Mouse (Mus musculus): ENCODE data around the gene Safb2. TPM values are rescaled to one million over a fixed set of nuclear protein-coding genes. Genes with fewer than 3 reads are reported as not detected.

The Safb2 gene
- polyA plus RNA-seq, 1 experiment, result 45.1 TPM

- TF ChIP-seq MYOG (IDR thresholded peaks at IDR 0.05; ENCODE audit: control insufficient read depth, extremely low read depth, insufficient read length), result no peak
- no peak for TF ChIP-seq CTCF (IDR thresholded peaks at IDR 0.05; ENCODE audit: control insufficient read depth, insufficient read depth, insufficient read length)
- no peak for TF ChIP-seq MYOD1 (IDR thresholded peaks at IDR 0.05; ENCODE audit: control insufficient read depth, insufficient read length, low read depth)
- TF ChIP-seq FOSL1 (IDR thresholded peaks at IDR 0.05; ENCODE audit: insufficient read depth, low read length, poor library complexity, severe bottlenecking), result no peak
- no peak for TF ChIP-seq MAX (IDR thresholded peaks at IDR 0.05)
- TF ChIP-seq USF1 (IDR thresholded peaks at IDR 0.05; ENCODE audit: low read depth), result no peak
- no peak for TF ChIP-seq CEBPB (IDR thresholded peaks at IDR 0.05; ENCODE audit: low read depth)
- H3K79me3 ChIP-seq (ENCODE audit: low read depth), result no peaks in the 10 kb centered on the region
- peaks cover 65% of the 10 kb centered on the region for H3K36me3 ChIP-seq (ENCODE audit: control insufficient read depth, insufficient read depth)
- no peaks in the 10 kb centered on the region for H3K79me2 ChIP-seq (ENCODE audit: control insufficient read depth, insufficient read depth)
- H3K4me3 ChIP-seq (ENCODE audit: insufficient read depth, poor library complexity, severe bottlenecking), result no peak overlapping the region
- H3ac ChIP-seq (ENCODE audit: control insufficient read depth, insufficient read length, low read depth), result no peak overlapping the region
- no peaks in the 10 kb centered on the region for H3K27me3 ChIP-seq (ENCODE audit: control insufficient read depth, insufficient read depth, insufficient read length)
These were observed 22.5 kb downstream of the Safb2 start for GRCm38 (mm10) chr17:56561866-56562265.

GRCm38 (mm10) chr17:56560131-56560530 lies 24.3 kb downstream of the Safb2 start:
- H3K36me3 ChIP-seq (ENCODE audit: control insufficient read depth, insufficient read depth), result peaks cover 48% of the 10 kb centered on the region
- H3ac ChIP-seq (ENCODE audit: control insufficient read depth, insufficient read length, low read depth), result no peak overlapping the region
- no peaks in the 10 kb centered on the region for H3K79me3 ChIP-seq (ENCODE audit: low read depth)
- H3K79me2 ChIP-seq (ENCODE audit: control insufficient read depth, insufficient read depth), result no peaks in the 10 kb centered on the region
- no peak overlapping the region for H3K4me3 ChIP-seq (ENCODE audit: insufficient read depth, poor library complexity, severe bottlenecking)
- TF ChIP-seq CEBPB (IDR thresholded peaks at IDR 0.05; ENCODE audit: low read depth), result no peak
- TF ChIP-seq USF1 (IDR thresholded peaks at IDR 0.05; ENCODE audit: low read depth), result no peak
- TF ChIP-seq MYOD1 (IDR thresholded peaks at IDR 0.05; ENCODE audit: control insufficient read depth, insufficient read length, low read depth), result no peak
- TF ChIP-seq MAX (IDR thresholded peaks at IDR 0.05), result no peak
- no peak for TF ChIP-seq MYOG (IDR thresholded peaks at IDR 0.05; ENCODE audit: control insufficient read depth, extremely low read depth, insufficient read length)
- TF ChIP-seq CTCF (IDR thresholded peaks at IDR 0.05; ENCODE audit: control insufficient read depth, insufficient read depth, insufficient read length), result no peak
- no peak for TF ChIP-seq FOSL1 (IDR thresholded peaks at IDR 0.05; ENCODE audit: insufficient read depth, low read length, poor library complexity, severe bottlenecking)
- no peaks in the 10 kb centered on the region for H3K27me3 ChIP-seq (ENCODE audit: control insufficient read depth, insufficient read depth, insufficient read length)

- H3ac ChIP-seq (ENCODE audit: control insufficient read depth, insufficient read length, low read depth), result no peak overlapping the region
- H3K27me3 ChIP-seq (ENCODE audit: control insufficient read depth, insufficient read depth, insufficient read length), result no peaks in the 10 kb centered on the region
- TF ChIP-seq CTCF (IDR thresholded peaks at IDR 0.05; ENCODE audit: control insufficient read depth, insufficient read depth, insufficient read length), result no peak
- no peak for TF ChIP-seq MAX (IDR thresholded peaks at IDR 0.05)
- peak; percentile 56 for TF ChIP-seq CEBPB (IDR thresholded peaks at IDR 0.05; ENCODE audit: low read depth)
- no peak for TF ChIP-seq MYOG (IDR thresholded peaks at IDR 0.05; ENCODE audit: control insufficient read depth, extremely low read depth, insufficient read length)
- TF ChIP-seq USF1 (IDR thresholded peaks at IDR 0.05; ENCODE audit: low read depth), result no peak
- no peak for TF ChIP-seq FOSL1 (IDR thresholded peaks at IDR 0.05; ENCODE audit: insufficient read depth, low read length, poor library complexity, severe bottlenecking)
- TF ChIP-seq MYOD1 (IDR thresholded peaks at IDR 0.05; ENCODE audit: control insufficient read depth, insufficient read length, low read depth), result no peak
- no peaks in the 10 kb centered on the region for H3K79me2 ChIP-seq (ENCODE audit: control insufficient read depth, insufficient read depth)
- peaks cover 44% of the 10 kb centered on the region for H3K36me3 ChIP-seq (ENCODE audit: control insufficient read depth, insufficient read depth)
- H3K4me3 ChIP-seq (ENCODE audit: insufficient read depth, poor library complexity, severe bottlenecking), result no peak overlapping the region
- no peaks in the 10 kb centered on the region for H3K79me3 ChIP-seq (ENCODE audit: low read depth)
These were observed 25.0 kb downstream of the Safb2 start for GRCm38 (mm10) chr17:56559386-56559785.

- H3K27me3 ChIP-seq (ENCODE audit: control insufficient read depth, insufficient read depth, insufficient read length), result no peaks in the 10 kb centered on the region
- H3K79me2 ChIP-seq (ENCODE audit: control insufficient read depth, insufficient read depth), result no peaks in the 10 kb centered on the region
- no peak overlapping the region for H3ac ChIP-seq (ENCODE audit: control insufficient read depth, insufficient read length, low read depth)
- H3K79me3 ChIP-seq (ENCODE audit: low read depth), result no peaks in the 10 kb centered on the region
- no peak overlapping the region for H3K4me3 ChIP-seq (ENCODE audit: insufficient read depth, poor library complexity, severe bottlenecking)
- peaks cover 34% of the 10 kb centered on the region for H3K36me3 ChIP-seq (ENCODE audit: control insufficient read depth, insufficient read depth)
- TF ChIP-seq MYOD1 (IDR thresholded peaks at IDR 0.05; ENCODE audit: control insufficient read depth, insufficient read length, low read depth), result no peak
- no peak for TF ChIP-seq FOSL1 (IDR thresholded peaks at IDR 0.05; ENCODE audit: insufficient read depth, low read length, poor library complexity, severe bottlenecking)
- no peak for TF ChIP-seq MYOG (IDR thresholded peaks at IDR 0.05; ENCODE audit: control insufficient read depth, extremely low read depth, insufficient read length)
- TF ChIP-seq CTCF (IDR thresholded peaks at IDR 0.05; ENCODE audit: control insufficient read depth, insufficient read depth, insufficient read length), result peak; percentile 35
- no peak for TF ChIP-seq MAX (IDR thresholded peaks at IDR 0.05)
- no peak for TF ChIP-seq CEBPB (IDR thresholded peaks at IDR 0.05; ENCODE audit: low read depth)
These were observed 25.9 kb downstream of the Safb2 start for GRCm38 (mm10) chr17:56558448-56558847.

GRCm38 (mm10) chr17:56554122-56554551 lies 30.2 kb downstream of the Safb2 start, which contains the start of gene Gm20219:
Gene Gm20219, minus strand, starts transcription at chr17:56554387.
- H3K79me2 ChIP-seq (ENCODE audit: control insufficient read depth, insufficient read depth), result no peaks in the 10 kb centered on the region
- no peak within 1 kb of the TSS for H3ac ChIP-seq (ENCODE audit: control insufficient read depth, insufficient read length, low read depth)
- H3K79me3 ChIP-seq (ENCODE audit: low read depth), result no peaks in the 10 kb centered on the region
- H3K27me3 ChIP-seq (ENCODE audit: control insufficient read depth, insufficient read depth, insufficient read length), result no peaks in the 10 kb centered on the region
- TF ChIP-seq USF1 (IDR thresholded peaks at IDR 0.05; ENCODE audit: low read depth) (no peak), MYOD1 (IDR thresholded peaks at IDR 0.05; ENCODE audit: control insufficient read depth, insufficient read length, low read depth) (no peak), MYOG (IDR thresholded peaks at IDR 0.05; ENCODE audit: control insufficient read depth, extremely low read depth, insufficient read length) (no peak), MAX (IDR thresholded peaks at IDR 0.05) (no peak)
- peaks cover 8% of the 10 kb centered on the region for H3K36me3 ChIP-seq (ENCODE audit: control insufficient read depth, insufficient read depth)
- H3K4me3 ChIP-seq (ENCODE audit: insufficient read depth, poor library complexity, severe bottlenecking), result no peak within 1 kb of the TSS

GRCm38 (mm10) chr17:56552781-56553363 lies 31.5 kb downstream of the Safb2 start:
- H3K4me3 ChIP-seq (ENCODE audit: insufficient read depth, poor library complexity, severe bottlenecking), result no peak overlapping the region
- H3K36me3 ChIP-seq (ENCODE audit: control insufficient read depth, insufficient read depth), result peaks cover 3% of the 10 kb centered on the region
- H3ac ChIP-seq (ENCODE audit: control insufficient read depth, insufficient read length, low read depth), result no peak overlapping the region
- no peaks in the 10 kb centered on the region for H3K79me2 ChIP-seq (ENCODE audit: control insufficient read depth, insufficient read depth)
- no peaks in the 10 kb centered on the region for H3K79me3 ChIP-seq (ENCODE audit: low read depth)
- peak; percentile 89 for TF ChIP-seq CTCF (IDR thresholded peaks at IDR 0.05; ENCODE audit: control insufficient read depth, insufficient read depth, insufficient read length)
- TF ChIP-seq CEBPB (IDR thresholded peaks at IDR 0.05; ENCODE audit: low read depth), result no peak
- H3K27me3 ChIP-seq (ENCODE audit: control insufficient read depth, insufficient read depth, insufficient read length), result no peaks in the 10 kb centered on the region

Data from C2C12 (cell line).